Mouse (Mus musculus) B cell, adult 67 days (primary cell): ENCODE results near the gene Uqcc2. TPM values are rescaled to one million over a fixed set of nuclear protein-coding genes. Genes with fewer than 3 reads are reported as not detected.

ENCODE experiments used
- total RNA-seq, 2 experiments: library from RNA; stranded (reverse); gene quantifications; 4 replicates each; pipeline ENCODE4 v1.2.4; 2023

Gene Uqcc2
- 10 to 100 TPM; 46.6 to 56.5 TPM for total RNA-seq

GRCm38 (mm10) chr17:27133551-27134141 is at the start of gene Uqcc2:
Gene Uqcc2 (minus strand): TSS chr17:27133916.

GRCm38 (mm10) chr17:27167545-27167944 is 33.8 kb upstream of the Uqcc2 start, which contains the start of gene Ip6k3:
Gene Ip6k3 (minus strand): TSS chr17:27167795.

Other genes starting within 250 kb of the Uqcc2 start
- gene Kifc5b, start 216.8 kb downstream of the Uqcc2 start, total RNA-seq, result 10 to 100 TPM in 1 of 2 experiments, 1 to 10 TPM in 1; 5.7 to 11.6 TPM
- 100 to 1,000 TPM; 123 to 132 TPM for gene Phf1, start 200.9 kb downstream of the Uqcc2 start, total RNA-seq
- 10 to 100 TPM; 76.1 to 80.4 TPM for gene Cuta, start 194.3 kb downstream of the Uqcc2 start, total RNA-seq
- 1 to 10 TPM; 2.3 to 3.2 TPM for gene Syngap1, start 192.7 kb downstream of the Uqcc2 start, total RNA-seq
- gene Zbtb9, start 160.7 kb downstream of the Uqcc2 start, total RNA-seq, result 10 to 100 TPM; 23.5 to 24.4 TPM
- gene Bak1, start 104.9 kb downstream of the Uqcc2 start, total RNA-seq, result 10 to 100 TPM; 40.2 to 42.1 TPM
- gene Itpr3, start 76.6 kb downstream of the Uqcc2 start, total RNA-seq, result 100 to 1,000 TPM; 186 to 191 TPM
- not detected for gene Ip6k3, start 33.9 kb upstream of the Uqcc2 start, total RNA-seq
- 10 to 100 TPM; 88.6 to 89.8 TPM for gene Lemd2, start 70.6 kb upstream of the Uqcc2 start, total RNA-seq